Mouse (Mus musculus) limb, embryonic 13.5 days (tissue): ENCODE measurements around the gene U2af1l4. TPM values are rescaled to one million over a fixed set of nuclear protein-coding genes. Genes with fewer than 3 reads are reported as not detected.

ENCODE experiments used
- ATAC-seq: fragments of 200-750 bp; cut with Nextera tagmentation; 2 replicates; pipeline ENCODE4 v1.8.0; 2017; ENCODE audit warnings: low read depth, moderate number of reproducible peaks, moderate TSS enrichment; ENCODE audit not compliant: low FRiP score
- H3K27ac ChIP-seq: fragments of 300-500 bp; sonication (generic); 2 replicates; pipeline ENCODE4 v1.5.1; 2015; ENCODE audit warnings: inconsistent platforms, mild to moderate bottlenecking, moderate library complexity
- H3K27me3 ChIP-seq: fragments of 300-500 bp; sonication (generic); 2 replicates; pipeline ENCODE4 v1.6.1; 2015; ENCODE audit warnings: mild to moderate bottlenecking, inconsistent platforms
- H3K36me3 ChIP-seq: fragments of 300-500 bp; sonication (generic); 2 replicates; pipeline ENCODE4 v1.6.1; 2015; ENCODE audit warnings: inconsistent platforms, mild to moderate bottlenecking, moderate library complexity
- H3K4me1 ChIP-seq: fragments of 300-500 bp; sonication (generic); 2 replicates; pipeline ENCODE4 v1.6.1; 2015; ENCODE audit warnings: inconsistent platforms
- H3K4me2 ChIP-seq: fragments of 300-500 bp; sonication (generic); replicated peaks from 2 replicates; pipeline ENCODE4 v1.6.1; 2015; ENCODE audit warnings: inconsistent platforms, mild to moderate bottlenecking, moderate library complexity
- H3K4me3 ChIP-seq: fragments of 300-500 bp; sonication (generic); 2 replicates; pipeline ENCODE4 v1.5.1; 2015; ENCODE audit warnings: moderate library complexity, mild to moderate bottlenecking, inconsistent platforms
- H3K9ac ChIP-seq: fragments of 300-500 bp; sonication (generic); 2 replicates; pipeline ENCODE4 v1.6.1; 2015; ENCODE audit warnings: mild to moderate bottlenecking, inconsistent platforms
- H3K9me3 ChIP-seq: fragments of 300-500 bp; sonication (generic); 2 replicates; pipeline ENCODE4 v1.6.1; 2016; ENCODE audit warnings: inconsistent platforms
- WGBS: fragments of 180-500 bp; shearing (Covaris S2); methylation state at CpG from one replicate; pipeline ENCODE4 v1.1.7; 2015; 5-methylcytosine and 5-hydroxymethylcytosine counted together
- polyA plus RNA-seq: library from polyadenylated mRNA; unstranded; fragments of >200 nt; fragmentation: Nextera tagmentation; extraction: Ambion mirVana; gene quantifications from 2 replicates; pipeline ENCODE4 v1.2.1, GENCODE M21; 2015

U2af1l4 gene
- polyA plus RNA-seq, 1 experiment from 2014 or later = 81.3 TPM

DNA sequence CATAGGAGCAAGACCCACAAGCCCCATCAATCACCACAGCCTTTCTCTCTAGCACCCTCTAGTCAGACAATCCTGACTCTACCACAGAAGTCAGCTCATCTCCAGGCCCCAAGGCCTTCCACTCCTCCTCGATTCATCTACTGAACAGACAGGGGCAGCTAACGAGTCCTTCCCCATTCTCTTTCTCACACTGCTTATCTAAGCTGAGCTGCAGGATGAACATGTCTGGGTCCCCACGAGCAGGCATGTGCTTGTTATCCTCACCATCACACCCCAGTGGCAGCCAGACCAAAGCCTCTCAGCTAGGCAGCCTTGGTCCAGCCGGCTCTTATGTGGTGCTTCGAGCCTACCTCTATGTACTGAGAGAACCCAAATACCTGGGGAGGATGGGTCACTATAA is 9.3 kb downstream of the U2af1l4 start:
- ATAC-seq = no peak
- Histone ChIP-seq H3K9ac (no peak overlapping the region), H3K27me3 (no peaks in the 10 kb centered on the region), H3K4me3 (no peak overlapping the region), H3K27ac (no peak overlapping the region), H3K9me3 (no peaks in the 10 kb centered on the region), H3K4me2 (no peak overlapping the region), H3K4me1 (no peaks in the 10 kb centered on the region), H3K36me3 (peaks cover 95% of the 10 kb centered on the region)
- 91% methylated on average over 5 of the region's 5 CpGs for WGBS

DNA sequence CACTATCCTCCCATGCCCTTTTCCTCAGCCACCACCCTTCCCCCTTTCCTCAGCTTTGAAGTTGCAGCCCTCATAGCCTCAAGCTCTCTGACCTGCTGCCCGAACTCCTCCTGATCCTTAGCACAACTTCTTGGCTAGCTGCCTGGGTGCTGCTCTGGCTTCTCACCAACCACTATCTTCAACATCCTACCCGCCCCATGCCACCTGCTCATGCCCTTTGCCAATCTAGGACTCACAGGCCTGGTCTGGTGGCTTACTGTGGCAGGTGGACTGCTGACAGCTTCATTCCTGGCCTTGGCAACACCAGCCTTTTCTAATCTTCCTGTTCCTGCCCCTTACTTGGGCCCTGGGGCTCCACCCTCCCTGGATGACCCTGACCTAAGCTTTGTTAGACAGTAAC is 9.9 kb downstream of the U2af1l4 start:
- Histone ChIP-seq H3K9me3 (no peaks in the 10 kb centered on the region), H3K9ac (no peak overlapping the region), H3K36me3 (peaks cover 97% of the 10 kb centered on the region), H3K27me3 (no peaks in the 10 kb centered on the region), H3K27ac (no peak overlapping the region), H3K4me1 (no peaks in the 10 kb centered on the region), H3K4me2 (no peak overlapping the region), H3K4me3 (no peak overlapping the region)
- ATAC-seq = no peak
- 87% methylated on average over 2 of the region's 2 CpGs for WGBS

DNA sequence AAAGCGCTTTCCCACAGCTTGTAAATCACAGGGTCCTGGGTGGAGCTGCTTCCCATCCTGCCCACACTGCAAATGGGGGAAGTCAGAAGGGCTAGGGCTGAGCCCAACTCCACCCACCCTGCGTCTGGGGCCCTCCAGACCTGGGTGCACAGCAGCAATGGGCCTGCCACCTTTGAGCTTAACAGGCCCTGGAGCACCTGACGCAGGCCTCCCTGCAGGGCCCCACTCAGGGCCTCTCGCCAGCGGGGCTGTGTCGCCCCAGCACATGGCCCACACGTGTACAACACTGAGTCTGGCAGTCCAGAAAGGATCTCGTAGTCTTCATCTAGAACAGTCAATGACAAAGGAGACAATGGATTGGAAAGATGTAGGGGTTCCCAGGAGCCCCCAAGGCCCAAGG is 16.8 kb downstream of the U2af1l4 start:
- no peak overlapping the region for H3K4me3 ChIP-seq
- no peak overlapping the region for H3K27ac ChIP-seq
- no peak overlapping the region for H3K9ac ChIP-seq
- H3K4me2 ChIP-seq = no peak overlapping the region
- ATAC-seq = no peak
- WGBS = 92% methylated on average over 8 of the region's 8 CpGs
- H3K36me3 ChIP-seq = peaks cover 100% of the 10 kb centered on the region
- no peaks in the 10 kb centered on the region for H3K27me3 ChIP-seq
- H3K9me3 ChIP-seq = no peaks in the 10 kb centered on the region
- H3K4me1 ChIP-seq = no peaks in the 10 kb centered on the region

DNA sequence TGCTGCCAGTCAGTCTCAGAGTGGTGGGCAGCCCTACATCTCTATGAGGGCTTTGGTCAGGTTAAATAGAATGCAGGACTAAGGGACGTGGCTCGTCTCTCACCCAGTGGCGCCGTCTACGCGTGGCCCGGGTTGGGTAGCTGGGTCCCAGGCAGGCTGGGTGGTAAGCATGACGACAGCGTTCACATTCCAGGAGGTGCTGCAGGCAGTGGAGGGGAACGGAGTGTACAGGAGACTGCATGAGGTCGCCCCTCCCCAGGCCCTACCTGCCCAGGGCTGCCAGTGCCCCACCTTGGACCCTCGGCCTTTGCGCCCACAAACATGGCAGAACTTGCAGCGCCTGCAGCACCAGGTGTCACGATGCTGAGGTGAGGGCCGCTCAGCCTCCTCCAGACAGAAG is 18.4 kb downstream of the U2af1l4 start:
- 94% methylated on average over 16 of the region's 16 CpGs for WGBS
- no peaks in the 10 kb centered on the region for H3K9me3 ChIP-seq
- no peak overlapping the region for H3K4me3 ChIP-seq
- peaks cover 100% of the 10 kb centered on the region for H3K36me3 ChIP-seq
- H3K27ac ChIP-seq = no peak overlapping the region
- no peak overlapping the region for H3K4me2 ChIP-seq
- peaks cover 1% of the 10 kb centered on the region for H3K4me1 ChIP-seq
- no peaks in the 10 kb centered on the region for H3K27me3 ChIP-seq
- ATAC-seq = no peak
- H3K9ac ChIP-seq = no peak overlapping the region

DNA sequence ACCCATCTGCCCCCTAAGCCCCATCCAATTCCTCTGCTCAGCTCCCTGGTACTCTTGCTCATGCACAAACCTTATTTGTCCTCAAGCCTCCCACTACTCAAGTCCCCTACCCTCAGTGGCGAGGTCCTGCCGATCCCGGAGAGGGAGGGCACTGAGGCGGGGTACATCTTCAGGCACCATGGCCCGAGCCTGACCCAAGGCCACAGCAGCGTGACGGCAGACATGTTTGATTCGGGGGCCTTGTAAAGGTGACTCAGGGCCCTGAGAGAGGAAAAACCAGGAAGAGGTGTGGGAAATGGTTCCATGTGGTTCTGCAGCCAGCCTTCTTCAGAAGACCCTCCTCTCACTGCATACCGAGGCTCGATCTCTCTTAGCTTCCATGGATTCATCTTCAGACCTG is 21.2 kb downstream of the U2af1l4 start:
- Histone ChIP-seq H3K27me3 (no peaks in the 10 kb centered on the region), H3K27ac (no peak overlapping the region), H3K4me2 (no peak overlapping the region), H3K4me1 (peaks cover 13% of the 10 kb centered on the region), H3K4me3 (no peak overlapping the region), H3K9me3 (no peaks in the 10 kb centered on the region), H3K36me3 (peaks cover 75% of the 10 kb centered on the region), H3K9ac (no peak overlapping the region)
- 94% methylated on average over 10 of the region's 10 CpGs for WGBS
- no peak for ATAC-seq

DNA sequence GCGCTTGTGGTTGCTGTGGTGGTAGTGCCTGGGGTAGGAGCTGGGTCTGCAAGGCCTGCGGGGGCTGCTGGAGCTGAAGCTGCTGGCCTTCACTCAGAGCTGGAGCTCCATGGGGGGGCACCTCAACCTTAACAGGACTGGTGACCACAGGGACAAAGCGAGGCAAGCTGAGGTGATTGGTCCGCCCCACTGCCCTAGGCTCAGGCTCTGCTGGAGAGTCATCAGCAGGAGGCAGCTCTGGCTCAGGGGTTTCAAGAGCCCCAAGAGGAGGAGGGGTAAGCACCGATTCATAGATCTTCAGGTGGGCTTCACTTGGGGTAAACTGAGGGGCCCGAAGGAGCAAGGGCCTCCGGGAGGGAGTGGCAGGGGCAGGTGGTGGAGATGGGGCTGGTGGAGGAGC is 22.1 kb downstream of the U2af1l4 start:
- no peak overlapping the region for H3K4me2 ChIP-seq
- peaks cover 67% of the 10 kb centered on the region for H3K36me3 ChIP-seq
- no peaks in the 10 kb centered on the region for H3K27me3 ChIP-seq
- H3K27ac ChIP-seq = no peak overlapping the region
- H3K9me3 ChIP-seq = no peaks in the 10 kb centered on the region
- no peak overlapping the region for H3K9ac ChIP-seq
- H3K4me1 ChIP-seq = peaks cover 20% of the 10 kb centered on the region
- 93% methylated on average over 7 of the region's 7 CpGs for WGBS
- H3K4me3 ChIP-seq = no peak overlapping the region
- no peak for ATAC-seq

DNA sequence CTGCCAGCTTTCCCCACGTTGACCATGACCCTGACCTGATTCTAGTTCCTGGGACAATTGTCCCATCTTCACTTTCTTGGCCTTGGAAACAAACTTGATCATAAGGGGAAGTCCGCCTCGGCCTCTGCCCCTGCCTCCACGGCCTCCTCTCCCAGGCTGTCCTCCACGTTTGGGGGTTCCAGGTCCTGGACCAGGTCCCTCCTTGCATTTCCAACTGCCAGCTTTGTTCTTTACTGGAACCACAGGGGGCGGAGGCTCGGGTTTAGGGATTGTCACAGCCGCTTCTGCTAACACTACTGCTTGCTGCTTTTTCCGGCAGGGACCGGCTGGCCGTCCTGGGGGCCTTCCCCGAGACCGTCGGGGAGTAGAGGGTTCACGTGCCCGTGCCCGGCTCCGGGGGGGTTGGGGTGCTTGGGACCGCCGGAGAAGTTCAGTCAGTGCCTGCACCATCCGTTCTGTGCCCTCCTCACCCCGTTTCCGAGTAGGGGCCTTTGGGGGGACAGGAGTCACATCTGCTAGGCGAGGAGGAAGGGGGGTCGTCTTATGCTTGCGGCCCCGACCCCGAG is 23.4 kb downstream of the U2af1l4 start:
- peaks cover 22% of the 10 kb centered on the region for H3K4me1 ChIP-seq
- H3K27me3 ChIP-seq = no peaks in the 10 kb centered on the region
- peak overlapping the region; percentile 99 for H3K9ac ChIP-seq
- ATAC-seq = no peak
- 90% methylated on average over 28 of the region's 28 CpGs for WGBS
- H3K9me3 ChIP-seq = no peaks in the 10 kb centered on the region
- peak overlapping the region; percentile 96 for H3K4me2 ChIP-seq
- H3K36me3 ChIP-seq = peaks cover 53% of the 10 kb centered on the region
- H3K4me3 ChIP-seq = peak overlapping the region; percentile 97
- no peak overlapping the region for H3K27ac ChIP-seq

DNA sequence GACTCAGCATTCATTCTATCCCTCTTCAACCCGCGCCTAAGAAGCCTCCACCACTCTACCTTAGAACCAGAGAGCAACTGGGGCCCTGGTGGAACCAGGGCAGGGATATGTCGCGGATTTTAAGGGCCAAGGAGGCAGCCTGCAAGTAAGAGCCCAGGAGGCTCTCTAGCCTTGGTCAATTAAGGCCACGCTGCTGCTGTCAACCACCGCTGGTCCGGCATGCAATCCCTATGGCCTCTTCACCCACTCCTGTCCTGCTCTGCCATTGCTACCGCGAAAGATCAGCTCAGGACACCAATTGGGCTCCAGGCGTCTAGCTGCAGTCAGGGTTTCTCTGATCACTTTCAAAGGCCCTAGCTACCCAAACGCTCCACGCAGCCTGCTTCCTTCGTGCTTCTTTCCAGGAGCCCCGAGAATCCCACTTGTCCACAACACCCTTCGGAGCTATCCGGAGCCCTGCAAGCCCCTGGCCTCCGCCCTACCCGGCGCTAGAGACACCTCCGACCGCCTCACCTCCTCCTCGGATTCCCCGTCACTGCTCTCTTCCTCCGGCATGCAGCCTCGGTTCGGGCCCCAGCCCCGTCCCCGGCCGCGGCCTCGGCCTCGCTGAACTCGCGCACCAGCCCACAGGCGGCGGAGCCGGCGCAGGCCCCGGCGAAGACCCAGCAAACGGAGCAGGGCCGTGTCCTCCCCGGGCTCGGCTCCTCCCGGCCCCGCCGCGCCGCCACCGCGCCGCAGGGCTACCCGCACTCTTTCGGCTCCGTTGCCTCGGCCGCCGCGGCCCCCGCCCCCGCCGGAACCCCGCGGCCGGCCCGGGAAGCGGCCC is 25.0 kb downstream of the U2af1l4 start:
- Histone ChIP-seq H3K36me3 (peaks cover 38% of the 10 kb centered on the region), H3K9ac (peak overlapping the region; percentile 99), H3K4me2 (peak overlapping the region; percentile 96), H3K9me3 (no peaks in the 10 kb centered on the region), H3K4me3 (peak overlapping the region; percentile 97), H3K4me1 (peaks cover 22% of the 10 kb centered on the region), H3K27ac (peak overlapping the region; percentile 93), H3K27me3 (0 out of 2 replicates have a peak, but pooled peaks cover 2% of the 10 kb centered on the region)
- under 1% methylated on average over 44 of the region's 67 CpGs for WGBS
- peak; percentile 22 for ATAC-seq

DNA sequence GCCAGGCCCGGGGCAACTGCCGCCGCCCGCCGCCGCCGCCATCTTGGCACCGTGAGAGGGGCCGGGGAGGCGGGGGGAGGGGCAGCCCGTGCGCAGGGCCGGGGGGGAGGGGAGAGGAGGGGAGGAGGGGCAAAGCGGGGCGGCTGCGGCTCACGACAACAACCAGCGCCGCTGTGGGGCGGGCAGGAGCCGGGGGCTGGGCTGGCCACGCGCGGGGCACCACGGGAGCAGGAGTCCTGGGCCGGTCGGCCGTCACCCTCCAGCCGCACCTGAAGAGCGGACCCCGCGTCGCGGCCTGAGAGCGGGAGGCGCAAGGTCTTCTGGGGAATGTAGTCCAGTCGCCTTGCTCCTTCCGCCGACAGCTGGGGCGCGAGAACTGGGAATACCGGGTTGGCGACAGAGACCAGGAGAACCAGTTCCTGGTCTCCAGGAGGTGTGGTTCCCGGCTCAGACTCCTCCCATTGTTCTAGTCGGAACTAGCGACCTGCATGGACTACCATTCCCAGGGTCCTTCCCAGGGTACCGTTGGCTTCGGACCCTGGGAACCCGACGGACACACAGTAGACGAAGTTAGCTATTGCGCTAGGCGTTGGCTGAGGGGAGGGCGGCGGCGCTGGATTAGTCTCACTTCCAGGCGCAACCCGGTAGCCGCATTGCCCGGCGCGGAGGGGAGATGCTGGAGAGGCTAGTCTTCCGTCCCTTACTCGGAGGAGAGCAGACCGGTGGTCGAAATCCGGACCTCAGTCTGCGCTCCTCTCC is 25.8 kb downstream of the U2af1l4 start, which contains the start of gene Kmt2b:
Gene Kmt2b, minus strand, starts transcription at position 51 of the 759 bp plus-strand sequence.
- Histone ChIP-seq H3K4me3 (peak within 1 kb of the TSS; percentile 97), H3K4me2 (peak within 1 kb of the TSS; percentile 96), H3K9ac (peak within 1 kb of the TSS; percentile 99), H3K27ac (peak within 1 kb of the TSS; percentile 93), H3K4me1 (peaks cover 22% of the 10 kb centered on the region), H3K9me3 (no peaks in the 10 kb centered on the region), H3K36me3 (peaks cover 30% of the 10 kb centered on the region), H3K27me3 (0 out of 2 replicates have a peak, but pooled peaks cover 2% of the 10 kb centered on the region)
- ATAC-seq = peak; percentile 96
- 2% methylated on average over 59 of the region's 68 CpGs for WGBS

DNA sequence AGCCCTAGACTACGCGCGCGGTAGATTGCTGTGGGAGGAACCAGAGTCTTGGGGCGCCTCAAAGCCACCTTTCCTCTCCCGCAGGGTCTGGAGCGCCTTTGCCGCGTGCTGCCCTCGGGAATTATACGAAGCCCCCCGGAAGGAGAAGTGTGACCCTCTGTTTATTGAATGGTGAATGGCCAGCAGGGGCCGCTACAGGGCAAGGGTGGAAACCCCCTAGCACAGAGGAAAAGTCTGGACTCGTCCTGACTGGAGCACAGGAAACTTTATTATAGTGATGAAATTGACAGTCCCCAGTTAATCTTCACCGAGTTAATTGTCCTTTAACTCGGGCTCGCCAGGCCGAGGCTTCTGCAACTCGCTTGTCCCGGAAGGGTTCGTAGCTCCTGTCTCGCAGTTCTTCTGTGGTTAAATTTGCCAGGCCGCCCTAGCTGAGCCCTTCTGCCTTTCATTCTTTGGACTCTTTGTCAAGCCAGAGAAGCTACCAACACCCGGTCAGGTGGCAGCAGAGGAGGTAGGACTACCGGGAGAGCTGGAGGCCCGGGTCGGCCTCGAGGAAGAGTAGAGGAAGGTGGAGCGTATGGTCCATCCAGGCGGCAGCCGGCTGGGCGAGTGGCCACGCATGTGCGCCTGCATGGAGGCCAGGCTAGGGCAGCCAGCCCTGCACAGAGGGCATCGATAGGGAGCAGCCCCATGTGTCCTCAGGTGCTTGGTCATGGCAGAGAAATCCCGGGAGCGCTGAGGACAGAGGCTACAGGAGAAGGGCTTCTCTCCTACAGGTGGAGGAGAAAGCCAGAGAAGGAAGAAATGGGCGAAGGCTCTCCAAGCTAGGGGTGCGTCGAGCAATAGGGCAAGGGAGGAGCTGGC is 26.6 kb downstream of the U2af1l4 start:
- peak overlapping the region; percentile 97 for H3K4me3 ChIP-seq
- peak overlapping the region; percentile 99 for H3K9ac ChIP-seq
- peaks cover 22% of the 10 kb centered on the region for H3K4me1 ChIP-seq
- H3K36me3 ChIP-seq = peaks cover 22% of the 10 kb centered on the region
- 0 out of 2 replicates have a peak, but pooled peaks cover 5% of the 10 kb centered on the region for H3K27me3 ChIP-seq
- H3K27ac ChIP-seq = peak overlapping the region; percentile 93
- peak overlapping the region; percentile 76 for H3K4me2 ChIP-seq
- ATAC-seq = peak; percentile 55
- WGBS = 24% methylated on average over 40 of the region's 40 CpGs
- H3K9me3 ChIP-seq = no peaks in the 10 kb centered on the region

DNA sequence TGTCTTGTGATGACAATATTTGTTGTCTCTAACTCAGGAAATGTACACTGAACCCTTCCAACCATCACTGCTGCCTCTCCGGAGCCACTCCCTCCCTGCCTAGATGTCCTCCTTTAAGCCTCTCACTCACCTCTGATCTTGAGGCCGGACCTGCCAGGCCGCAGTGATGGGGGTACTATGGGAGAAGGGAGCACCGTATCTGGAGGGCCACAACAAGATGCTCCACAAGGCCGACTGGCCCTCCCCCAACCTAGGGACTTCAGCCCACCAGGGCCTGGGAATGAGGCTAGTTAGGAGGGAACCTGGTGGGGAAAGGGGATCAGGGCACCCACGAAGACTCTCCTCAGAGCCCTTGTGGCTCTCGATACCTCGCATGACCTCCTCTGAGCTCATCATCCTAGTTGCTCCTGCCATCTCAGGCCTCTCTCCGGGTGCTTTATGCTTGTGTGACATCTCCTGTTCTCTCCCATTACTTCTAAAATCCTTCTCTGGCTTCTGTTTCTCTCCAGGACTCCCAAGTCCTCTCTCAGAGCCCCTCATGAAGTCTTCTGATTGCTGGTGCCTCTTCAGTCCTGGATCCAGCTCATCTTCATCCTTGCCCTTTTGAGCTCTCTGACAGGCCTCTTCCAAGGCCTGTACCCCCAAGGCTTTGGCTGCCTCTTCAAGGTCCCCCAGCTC is 28.0 kb downstream of the U2af1l4 start:
- H3K4me1 ChIP-seq = peaks cover 22% of the 10 kb centered on the region
- H3K9me3 ChIP-seq = no peaks in the 10 kb centered on the region
- H3K9ac ChIP-seq = peak overlapping the region; percentile 45; the same call in 1 of the 2 replicates
- 83% methylated on average over 9 of the region's 9 CpGs for WGBS
- no peak overlapping the region for H3K4me3 ChIP-seq
- peaks cover 8% of the 10 kb centered on the region for H3K36me3 ChIP-seq
- H3K27ac ChIP-seq = no peak overlapping the region
- H3K4me2 ChIP-seq = no peak overlapping the region
- 0 out of 2 replicates have a peak, but pooled peaks cover 8% of the 10 kb centered on the region for H3K27me3 ChIP-seq
- no peak for ATAC-seq
